Mouse (Mus musculus) urinary bladder, postnatal 14 days (tissue): ENCODE measurements at regions not wholly inside any gene's neighbourhood (a gene's known extent, or its start where the extent isn't known, plus 50 kb on each side); places are given as distances from the start of the nearest gene placed in this dataset.

Source experiments
- DNase-seq: peaks from one replicate; pipeline ENCODE4 v3.0.0; 2021; ENCODE audit warnings: low spot score

GRCm38 (mm10) chr1:61576758-61577157 is 61.9 kb upstream of the Pard3b start:
- DNase-seq, result no peak

- no peak for DNase-seq
Observed at GRCm38 (mm10) chr1:61587251-61587650, 51.4 kb upstream of the Pard3b start.
